Mouse (Mus musculus): ENCODE results near the gene Fam47e.
"Not testable (repeated sequence)": the region's sequence is repeated elsewhere in the genome, so short reads cannot be mapped to it uniquely, and the experiment has no call there.

The Fam47e gene

DNA sequence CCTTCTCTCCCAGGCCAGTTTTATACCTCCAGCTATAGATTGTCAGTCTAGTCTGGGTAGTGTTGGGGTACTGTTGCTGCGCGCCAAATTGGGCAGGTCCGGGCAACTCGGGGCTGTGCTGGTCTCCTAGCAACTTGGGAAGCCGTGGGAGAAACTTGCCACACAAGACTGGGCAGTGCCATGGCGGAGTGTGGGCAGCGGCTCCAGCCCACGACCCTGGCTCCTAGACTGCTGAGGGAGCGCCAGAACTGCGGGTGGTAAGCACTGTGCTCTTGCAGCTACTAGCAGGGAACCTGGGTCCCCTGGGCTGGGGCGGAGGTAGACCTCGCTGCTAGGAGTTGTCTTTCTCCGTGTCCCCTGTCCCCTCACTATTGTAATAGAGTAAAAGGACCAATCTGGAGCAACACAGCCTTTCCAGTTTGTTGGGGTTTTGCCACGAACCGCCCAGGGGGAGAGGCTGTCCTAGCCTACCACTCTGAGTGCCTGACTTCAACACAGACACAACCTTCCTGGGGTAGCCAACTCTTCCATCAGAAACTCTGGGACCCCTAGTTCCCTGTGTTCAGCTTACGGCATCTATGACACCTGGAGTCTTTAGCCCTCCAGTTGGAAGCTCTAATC is at the start of gene Fam47e:
Fam47e (plus strand) TSS at position 179 of the 621 bp plus-strand sequence.
- peak; percentile 9 to 50 for DNase-seq

DNA sequence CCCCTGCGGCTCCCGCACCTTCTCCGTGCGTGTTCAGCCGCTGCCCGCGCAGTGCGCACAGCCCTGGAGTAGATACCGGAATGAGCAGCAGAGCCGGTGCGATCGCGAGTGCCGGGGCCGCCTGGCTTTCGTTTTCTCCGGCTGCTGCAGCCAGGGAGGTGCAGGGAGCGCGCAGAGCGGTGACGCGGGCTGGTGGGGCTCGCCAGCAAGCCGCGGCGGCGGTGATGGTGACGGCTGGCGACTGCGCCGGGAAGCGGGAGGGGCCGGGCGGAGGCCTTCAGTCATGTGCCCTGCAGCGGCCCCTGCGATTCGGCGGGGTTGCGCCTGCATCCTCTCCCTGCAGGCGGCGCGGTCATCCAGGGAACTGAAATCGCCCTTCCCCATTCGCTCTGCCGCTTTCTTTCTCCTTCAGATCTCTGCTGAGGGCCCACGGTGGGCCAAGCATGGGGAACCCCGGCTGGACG is 49.4 kb upstream of the Fam47e start:
- DNase-seq = peak; percentile 95 to 98

DNA sequence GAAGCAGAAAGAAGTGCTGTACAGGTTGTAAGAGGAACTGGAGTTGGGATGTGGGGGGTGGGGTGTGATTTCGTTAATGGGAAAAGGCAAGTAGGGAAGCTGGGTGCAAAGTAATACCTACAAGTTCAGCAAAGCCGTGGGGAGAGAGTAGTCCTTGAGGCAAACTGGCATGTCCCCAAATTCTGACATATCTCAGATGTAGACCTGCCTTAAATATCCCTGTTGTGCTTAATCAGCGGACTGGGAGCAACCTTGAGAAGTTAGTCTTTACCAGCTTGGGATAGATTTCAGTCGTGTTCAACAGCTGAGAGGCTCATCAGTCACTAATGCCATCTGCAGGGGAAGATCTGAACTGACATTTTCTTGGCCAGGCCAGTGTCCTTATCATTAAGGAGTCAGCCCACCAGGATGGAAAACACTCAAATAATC is 48.6 kb upstream of the Fam47e start:
- peak in 1 of 2 experiments; percentile 44 for DNase-seq

DNA sequence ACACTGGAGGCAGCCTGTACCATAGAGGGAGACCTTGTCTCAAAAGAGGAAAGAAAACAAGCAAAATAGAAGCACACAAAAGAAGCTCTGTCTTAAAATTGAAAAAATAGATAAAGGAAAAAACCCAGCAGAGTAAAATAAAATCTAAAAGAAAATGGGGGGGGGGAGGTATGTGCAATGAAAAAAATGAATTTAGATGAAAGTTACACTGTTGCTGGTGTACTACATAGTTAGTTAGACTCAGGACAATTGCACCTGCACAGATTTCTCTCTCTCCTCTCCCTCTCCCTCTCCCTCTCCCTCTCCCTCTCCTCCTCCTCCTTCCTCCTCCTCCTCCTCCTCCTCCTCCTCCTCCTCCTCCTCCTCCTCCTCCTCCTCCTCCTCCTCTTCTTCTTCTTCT is 48.1 kb upstream of the Fam47e start, which contains the start of gene Scarb2:
Scarb2 (minus strand) TSS at position 101 of the 400 bp plus-strand sequence.
- DNase-seq = no peak

DNA sequence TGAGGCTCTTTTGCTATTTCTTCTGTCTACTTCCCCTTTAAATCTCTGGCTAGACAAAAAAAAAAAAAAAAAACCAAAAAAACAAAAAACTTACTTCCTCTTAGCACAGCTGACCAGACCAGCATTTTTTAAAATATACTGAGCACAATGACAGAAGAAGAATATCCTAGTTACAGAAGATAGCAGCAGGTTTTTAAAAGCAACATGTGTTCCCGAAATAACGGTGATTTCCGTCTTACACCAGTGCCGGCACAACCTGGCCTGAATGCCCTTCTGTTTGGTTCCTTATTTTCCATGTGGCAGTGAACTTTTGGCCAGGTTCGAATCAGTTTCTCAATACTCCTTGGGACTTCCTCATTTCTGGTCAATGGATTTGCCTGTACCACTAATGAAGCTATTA is 46.0 kb upstream of the Fam47e start:
- no peak for DNase-seq

- DNase-seq = no peak
These were observed 43.6 kb upstream of the Fam47e start for GRCm38 (mm10) chr5:92511256-92511655.

DNA sequence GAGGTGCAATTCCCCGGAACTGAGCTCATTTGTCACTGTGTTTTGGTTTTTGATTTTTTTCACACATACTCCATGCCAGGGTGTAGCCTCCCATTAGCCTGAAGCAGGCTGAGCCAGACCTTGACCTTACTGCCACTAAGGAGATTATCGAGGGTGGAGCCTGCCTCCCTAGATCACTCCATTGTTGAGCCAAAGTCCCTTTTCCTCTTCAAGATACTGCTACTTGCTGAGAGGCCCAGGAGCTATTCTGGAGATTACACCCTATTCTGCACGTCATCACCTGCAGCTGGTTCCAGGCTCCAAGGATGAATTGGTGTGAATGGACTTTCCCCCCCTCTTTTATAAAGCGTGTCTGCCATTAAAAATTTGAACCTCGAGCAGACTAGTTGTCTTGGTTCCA is 42.8 kb upstream of the Fam47e start:
- no peak for DNase-seq

- DNase-seq = not testable (repeated sequence)
These were observed 33.7 kb upstream of the Fam47e start for GRCm38 (mm10) chr5:92521131-92521530.

DNA sequence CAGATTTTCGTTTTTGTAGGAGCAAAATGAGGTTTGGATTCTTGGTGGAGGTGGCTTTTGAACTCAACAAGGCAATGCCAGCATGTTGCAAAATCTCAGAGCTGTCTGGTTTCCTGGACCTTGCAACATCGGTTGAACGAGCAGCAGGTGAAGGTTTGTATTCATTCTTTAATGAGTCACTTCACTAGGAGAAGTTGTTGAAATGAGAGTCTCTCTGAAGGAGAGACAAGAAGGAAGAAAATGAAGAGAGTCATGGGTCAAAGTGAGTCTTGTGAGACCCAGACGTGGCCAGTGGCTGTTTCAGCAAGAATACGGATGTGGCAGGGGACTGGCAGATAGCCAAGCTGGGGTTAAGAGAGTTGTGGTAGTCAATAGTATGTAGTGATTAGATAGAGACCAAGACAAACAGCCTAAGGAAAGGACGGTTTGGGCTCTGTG is 30.0 kb upstream of the Fam47e start:
- DNase-seq = peak; percentile 51 to 52

DNA sequence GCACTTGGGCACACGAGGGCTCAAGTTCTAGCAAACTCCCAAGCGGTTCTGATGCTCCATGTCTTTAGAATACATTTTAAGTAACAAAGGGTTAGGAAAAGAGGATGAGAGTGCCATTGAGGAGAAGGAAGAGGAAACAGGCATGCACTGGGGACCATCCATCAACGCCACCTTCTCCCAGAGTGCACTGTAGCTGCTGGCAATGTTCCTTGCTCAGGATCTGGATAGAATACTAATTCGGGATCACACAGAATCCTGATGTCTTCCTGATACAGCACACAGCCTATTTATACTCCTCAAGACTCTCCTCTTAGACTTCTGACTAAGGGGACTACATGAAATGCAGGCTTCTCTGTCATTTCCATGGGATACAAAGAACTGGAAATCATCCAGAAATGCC is 15.2 kb upstream of the Fam47e start:
- DNase-seq = no peak

GRCm38 (mm10) chr5:92552611-92553010 is 2.3 kb upstream of the Fam47e start:
- no peak for DNase-seq

- DNase-seq = no peak
These were observed 930 bp upstream of the Fam47e start for GRCm38 (mm10) chr5:92553939-92554338.

GRCm38 (mm10) chr5:92554443-92554842 is 426 bp upstream of the Fam47e start:
- peak in 1 of 2 experiments; percentile 6 for DNase-seq

DNA sequence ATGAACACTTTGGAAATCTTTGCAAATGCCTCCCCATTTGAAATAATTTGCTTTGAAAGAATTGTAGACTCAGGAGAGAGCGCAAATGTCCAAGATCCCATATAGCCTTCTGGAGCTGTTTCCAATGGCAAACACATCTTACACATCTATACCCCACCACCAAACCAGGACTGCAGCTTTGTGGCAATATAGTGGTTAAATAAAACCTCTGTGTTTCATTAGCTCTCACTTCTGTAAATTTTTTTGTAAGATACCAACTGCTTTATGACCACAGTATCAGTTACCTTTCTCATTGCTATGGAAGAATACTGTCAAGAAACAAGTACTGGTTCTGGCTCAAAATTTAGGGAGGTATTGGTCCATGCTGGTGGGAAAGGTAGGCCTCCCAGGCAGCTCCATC is 1.0 kb downstream of the Fam47e start:
- DNase-seq = no peak

DNA sequence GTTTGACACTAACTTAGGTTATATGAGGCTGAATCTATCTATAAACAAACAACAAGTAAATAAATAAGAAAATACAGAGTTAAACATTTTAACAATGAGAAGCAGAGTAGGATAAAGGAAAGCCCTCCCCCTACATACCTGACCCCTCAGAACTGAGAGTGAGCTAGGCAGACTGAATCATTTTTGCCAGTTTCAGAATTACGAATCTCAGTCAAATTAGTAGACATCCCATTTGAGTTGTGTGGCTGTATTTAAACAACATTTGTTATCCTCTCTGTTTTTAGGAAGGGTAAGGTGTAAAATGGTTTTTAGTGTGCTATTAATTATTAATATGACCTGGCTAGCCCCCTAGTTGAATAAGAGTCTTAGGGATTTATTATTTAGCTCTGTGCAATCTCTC is 2.6 kb downstream of the Fam47e start:
- no peak for DNase-seq

DNA sequence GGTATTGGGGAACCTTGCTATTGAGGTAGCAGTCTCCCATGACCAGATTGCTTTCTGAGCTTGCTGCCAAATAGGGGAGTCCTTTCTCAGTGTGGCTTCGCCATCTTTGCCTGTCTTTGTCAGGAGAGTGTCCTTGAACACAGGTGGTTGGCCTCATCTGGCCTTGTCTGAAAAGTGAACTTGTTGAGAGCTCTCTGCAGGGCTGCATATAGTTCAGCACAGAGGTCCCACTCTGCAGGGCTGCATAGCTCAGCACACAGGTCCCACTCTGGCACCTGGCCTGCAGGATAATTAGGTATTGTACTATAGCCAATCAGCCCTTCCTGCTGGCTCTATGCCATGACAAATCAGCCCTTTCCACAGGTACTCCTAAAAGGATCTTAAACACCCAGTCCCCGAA is 5.3 kb downstream of the Fam47e start:
- DNase-seq = no peak

- no peak for DNase-seq
These were observed 7.1 kb downstream of the Fam47e start for GRCm38 (mm10) chr5:92562002-92562401.

DNA sequence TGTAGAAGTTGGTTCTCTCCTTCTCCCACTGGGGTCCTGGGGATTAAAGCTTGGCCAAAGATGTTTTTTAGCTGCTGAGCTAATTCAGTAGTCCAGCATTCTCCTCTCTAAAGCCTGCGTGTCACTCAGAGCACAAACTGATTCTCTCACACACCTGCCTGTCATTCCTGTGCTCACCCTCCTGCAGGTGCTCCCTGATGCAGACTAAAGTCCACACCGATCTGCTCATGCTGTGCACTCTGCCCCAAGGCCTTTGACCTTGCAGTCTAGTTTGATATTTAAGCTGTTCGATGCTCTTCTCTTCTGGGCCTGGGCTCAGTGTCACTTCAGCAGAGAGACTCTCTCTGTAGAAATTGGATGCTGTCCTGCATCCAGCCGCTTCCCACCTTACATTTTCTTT is 16.4 kb downstream of the Fam47e start:
- DNase-seq = peak; percentile 39 to 58

GRCm38 (mm10) chr5:92579559-92579958 is 24.7 kb downstream of the Fam47e start:
- no peak for DNase-seq

DNA sequence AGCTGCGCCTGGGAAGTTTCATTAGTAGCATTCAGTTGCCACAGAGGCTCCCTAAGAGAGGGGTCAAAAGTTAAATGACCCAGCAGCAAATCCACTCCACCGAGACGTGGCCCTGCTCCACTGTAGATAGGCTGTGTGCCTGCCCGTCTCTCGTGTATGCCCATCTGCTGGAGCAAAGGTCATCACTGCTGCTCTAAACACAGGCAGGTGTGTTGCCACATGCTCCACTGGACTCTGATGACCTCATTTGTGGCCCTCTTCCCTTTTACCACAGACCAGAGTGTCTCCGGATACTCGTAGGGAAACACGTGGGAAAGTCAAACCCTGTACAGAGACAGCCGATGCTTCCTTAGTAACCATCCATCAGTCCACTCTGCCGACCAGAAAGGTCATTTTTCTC is 31.1 kb downstream of the Fam47e start:
- DNase-seq = peak; percentile 14 to 68

- no peak for DNase-seq
These were observed 40.2 kb downstream of the Fam47e start for GRCm38 (mm10) chr5:92595026-92595425.

DNA sequence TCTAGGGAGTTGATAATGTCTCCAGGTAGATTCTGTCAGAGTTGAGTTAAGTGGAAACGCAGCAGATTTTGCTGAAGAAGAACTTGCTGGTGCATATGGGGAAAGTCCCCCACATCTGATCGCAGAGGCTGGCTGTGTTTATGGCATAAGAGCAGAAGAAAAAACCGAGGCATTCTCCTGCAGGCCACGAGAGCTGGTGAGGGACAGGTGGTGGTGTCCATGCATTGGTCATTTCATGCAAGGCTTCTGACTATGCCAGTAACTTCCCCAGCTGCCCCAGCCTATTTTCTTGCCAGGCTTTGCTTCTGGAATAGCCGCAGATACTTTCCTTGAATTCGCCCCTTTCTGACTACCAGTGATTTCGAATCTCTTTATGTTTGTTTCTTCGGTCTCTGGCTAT is 42.0 kb downstream of the Fam47e start:
- no peak for DNase-seq

- no peak for DNase-seq
These were observed 44.2 kb downstream of the Fam47e start for GRCm38 (mm10) chr5:92599030-92599429.

DNA sequence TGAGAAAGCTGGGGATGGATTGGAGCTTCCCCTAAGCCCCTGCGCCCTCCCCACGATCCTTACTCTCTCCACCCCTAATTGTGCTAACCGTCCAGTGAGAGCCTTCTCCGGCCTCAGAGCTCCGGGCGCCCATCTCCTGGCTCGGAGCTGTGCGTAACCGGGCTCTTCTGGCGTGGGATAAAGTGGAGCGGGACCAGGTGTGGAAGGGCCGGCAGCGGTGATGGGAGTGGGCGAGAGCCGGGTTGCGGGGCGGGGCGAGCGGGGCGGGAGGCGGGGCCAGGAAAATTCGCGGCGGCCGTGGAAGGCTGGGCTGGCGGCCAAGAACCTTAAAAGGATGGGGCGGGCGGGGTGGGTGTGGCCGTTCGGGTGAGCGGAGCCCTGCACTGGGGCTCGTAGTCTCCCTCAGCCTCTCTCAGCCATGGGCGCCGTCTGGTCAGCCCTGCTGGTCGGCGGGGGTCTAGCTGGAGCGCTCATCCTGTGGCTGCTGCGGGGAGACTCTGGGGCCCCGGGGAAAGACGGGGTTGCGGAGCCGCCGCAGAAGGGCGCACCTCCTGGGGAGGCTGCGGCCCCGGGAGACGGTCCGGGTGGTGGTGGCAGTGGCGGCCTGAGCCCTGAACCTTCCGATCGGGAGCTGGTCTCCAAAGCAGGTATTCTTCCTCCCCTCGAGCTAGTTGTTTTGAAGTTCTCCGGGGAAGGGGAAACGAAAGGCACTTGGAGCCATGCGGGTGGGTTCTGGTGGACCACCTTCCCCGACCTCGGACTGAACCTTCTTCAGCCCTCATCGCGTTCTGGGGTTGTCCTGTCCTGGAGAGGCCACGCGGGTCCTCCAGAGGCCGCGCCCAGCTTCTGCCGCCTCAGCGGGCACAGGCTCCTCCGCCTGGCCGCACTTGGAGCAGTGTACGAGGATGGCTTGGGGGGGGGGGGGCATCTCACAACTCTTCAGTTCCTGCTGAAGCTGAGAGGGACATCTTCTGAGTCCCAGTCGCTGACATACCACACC is 48.1 kb downstream of the Fam47e start, which contains the start of gene Stbd1:
Stbd1 (plus strand) TSS at position 351 of the 1,000 bp plus-strand sequence.
- peak; percentile 76 to 81 for DNase-seq

Measured in kidney, postnatal 25 days (tissue).